Mouse (Mus musculus): ENCODE data around the gene Fgr.

Gene Fgr

DNA sequence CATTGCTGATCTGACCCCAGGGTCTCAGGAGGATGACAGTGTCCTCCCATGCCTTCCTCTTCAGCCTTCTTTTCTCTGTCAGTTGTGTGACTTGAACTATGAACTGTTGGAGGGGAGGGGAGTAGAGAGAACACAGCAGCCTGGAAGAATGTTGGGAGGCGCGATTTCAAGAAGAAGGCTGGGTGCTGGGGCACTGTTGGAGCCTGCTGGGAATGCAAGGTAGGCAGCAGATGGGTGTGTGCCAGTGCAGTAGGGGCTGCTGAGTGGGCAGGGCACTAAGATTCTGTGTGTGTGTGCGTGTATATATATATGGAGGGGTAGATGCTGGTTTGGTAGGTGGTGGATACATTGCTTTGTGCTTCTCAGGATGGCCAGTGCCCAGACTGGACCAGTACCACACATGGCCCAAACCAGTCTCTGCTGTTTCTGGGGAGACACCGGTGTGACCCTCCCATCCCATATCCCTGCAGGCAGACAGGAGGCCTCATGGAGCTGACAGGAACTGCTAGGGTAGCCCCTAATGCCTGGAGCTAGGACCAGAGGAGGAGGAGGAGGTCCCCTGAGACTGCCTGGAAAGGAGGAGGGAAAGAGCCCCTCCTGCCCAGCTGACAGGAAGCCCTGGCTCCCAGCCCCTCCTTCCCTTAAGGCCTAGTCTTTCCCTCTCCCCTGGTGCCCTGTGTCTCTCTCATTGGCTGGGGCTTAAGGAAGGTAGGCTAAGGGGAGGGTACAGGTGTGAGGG, 43.0 kb downstream of the Fgr start:
- DNase-seq (ENCODE audit: low spot score): no peak

DNA sequence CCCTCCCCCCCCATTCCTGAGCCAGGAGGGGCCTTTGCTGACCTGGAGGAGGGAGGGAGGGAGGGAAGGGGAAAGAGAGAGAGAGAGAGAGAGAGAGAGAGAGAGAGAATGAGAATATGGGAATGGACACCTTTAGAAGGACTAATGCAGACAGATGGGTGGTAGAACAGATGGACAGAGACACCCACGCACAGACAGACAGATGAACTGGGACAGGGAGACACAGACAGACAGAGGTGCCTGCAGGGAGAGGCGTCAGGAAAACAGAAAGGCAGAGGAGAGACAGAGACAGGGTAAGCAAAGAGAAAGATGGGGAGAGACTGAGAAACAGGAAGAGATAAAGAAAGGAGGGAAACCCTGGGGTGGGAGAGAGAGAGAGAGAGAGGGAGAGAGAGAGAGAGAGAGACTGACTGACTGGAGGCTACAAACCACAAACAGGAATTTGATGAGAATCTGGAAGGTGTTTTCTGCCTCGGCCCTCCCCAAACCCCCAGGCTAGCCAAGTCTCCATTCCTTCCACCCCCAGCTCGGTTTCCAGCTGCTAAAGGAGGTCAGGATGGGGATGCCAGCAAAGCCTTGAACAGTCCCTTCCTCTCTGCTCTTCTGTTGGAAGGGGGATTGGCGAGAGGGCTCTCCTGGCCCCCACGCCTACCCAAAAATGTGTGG, 43.8 kb downstream of the Fgr start:
- DNase-seq (ENCODE audit: low spot score): no peak

DNA sequence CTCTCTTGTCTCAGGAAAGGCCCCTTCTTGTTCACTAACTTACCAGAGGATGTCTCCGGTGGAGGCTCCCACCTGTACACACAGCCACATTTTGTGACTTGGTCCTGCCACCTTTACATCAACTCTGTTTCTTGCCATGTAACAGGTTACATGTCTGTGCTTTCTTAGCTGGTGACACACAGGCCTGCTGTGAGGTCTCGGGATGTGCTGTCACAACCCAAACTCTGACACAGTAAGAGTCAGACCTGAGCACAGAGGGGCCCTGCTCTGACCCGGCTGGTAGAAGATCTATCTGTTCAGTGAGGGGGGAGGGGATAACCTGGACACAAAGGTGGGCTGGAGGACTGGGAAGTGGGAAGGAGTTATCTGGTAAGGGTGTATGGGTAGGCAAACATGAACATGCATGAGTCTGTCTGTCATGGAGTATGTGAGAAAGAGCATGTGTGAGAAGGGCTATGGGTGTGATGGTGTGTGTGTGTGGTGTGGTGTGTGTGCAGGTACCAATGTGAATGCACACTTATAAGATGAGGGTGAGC, 44.4 kb downstream of the Fgr start:
- DNase-seq (ENCODE audit: low spot score): no peak

DNA sequence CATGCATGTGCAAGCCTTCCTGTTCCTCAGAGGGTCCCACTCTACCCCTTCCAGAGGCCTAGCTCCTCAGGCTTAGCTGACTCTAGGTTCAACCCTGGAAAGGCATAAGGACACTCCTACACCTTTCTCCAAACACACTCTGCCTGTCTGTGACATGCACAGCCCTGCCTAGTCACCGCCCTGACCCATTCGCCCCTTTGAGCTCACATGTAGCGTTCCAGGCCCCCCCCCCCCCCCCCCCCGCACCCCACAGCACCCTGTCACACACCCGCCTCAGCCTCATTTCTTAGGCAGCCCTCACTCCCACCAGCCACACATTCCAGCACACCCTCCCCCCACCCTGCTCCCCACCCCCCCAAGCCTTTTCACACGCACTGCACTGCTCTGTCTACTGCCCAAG, 46.8 kb downstream of the Fgr start:
- no peak for DNase-seq (ENCODE audit: low spot score)

DNA sequence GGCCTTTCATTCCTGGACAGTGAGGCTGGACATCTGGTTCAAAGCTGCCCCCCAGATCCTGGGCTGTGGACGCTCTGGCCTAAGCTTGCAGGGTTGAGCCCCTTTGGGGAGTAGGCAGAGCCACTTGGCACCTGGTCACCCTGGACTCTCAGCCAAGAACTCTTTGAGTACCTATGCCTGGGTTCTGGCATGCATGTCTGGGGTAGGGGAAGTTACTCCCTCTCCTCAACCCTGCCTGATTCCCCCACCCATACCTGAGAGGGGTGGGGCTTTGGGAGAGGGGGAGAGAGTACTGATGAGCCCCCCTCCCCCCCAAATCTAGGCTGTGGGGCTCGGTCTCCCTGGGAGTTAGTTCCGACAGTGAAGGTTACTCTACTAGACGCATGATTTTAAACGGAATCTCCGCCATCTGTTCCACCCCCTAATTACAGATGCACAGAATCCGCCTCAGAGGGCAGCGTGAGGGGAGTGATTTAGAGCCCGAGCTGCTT, 47.3 kb downstream of the Fgr start:
- no peak for DNase-seq (ENCODE audit: low spot score)

DNA sequence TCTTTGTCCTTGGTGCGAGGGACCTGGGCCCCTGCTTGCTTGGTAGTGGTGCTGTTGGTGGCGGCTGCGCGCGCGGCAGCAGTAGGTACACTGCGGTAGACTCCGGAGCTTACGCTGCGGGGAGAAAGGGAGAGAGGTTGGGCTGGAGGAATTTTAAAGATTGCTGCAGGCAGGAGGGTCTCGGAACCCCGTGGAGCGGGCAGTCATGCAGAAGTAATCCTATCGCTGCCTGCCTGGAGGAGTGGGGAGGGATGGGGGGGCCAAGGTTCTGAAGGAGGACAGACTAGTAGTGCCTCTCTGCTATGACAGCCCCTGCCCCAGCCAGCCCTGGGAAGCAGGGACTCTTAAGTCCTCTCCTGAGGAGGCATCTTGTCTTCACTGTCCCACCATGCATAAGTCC, 48.3 kb downstream of the Fgr start:
- no peak for DNase-seq (ENCODE audit: low spot score)

DNA sequence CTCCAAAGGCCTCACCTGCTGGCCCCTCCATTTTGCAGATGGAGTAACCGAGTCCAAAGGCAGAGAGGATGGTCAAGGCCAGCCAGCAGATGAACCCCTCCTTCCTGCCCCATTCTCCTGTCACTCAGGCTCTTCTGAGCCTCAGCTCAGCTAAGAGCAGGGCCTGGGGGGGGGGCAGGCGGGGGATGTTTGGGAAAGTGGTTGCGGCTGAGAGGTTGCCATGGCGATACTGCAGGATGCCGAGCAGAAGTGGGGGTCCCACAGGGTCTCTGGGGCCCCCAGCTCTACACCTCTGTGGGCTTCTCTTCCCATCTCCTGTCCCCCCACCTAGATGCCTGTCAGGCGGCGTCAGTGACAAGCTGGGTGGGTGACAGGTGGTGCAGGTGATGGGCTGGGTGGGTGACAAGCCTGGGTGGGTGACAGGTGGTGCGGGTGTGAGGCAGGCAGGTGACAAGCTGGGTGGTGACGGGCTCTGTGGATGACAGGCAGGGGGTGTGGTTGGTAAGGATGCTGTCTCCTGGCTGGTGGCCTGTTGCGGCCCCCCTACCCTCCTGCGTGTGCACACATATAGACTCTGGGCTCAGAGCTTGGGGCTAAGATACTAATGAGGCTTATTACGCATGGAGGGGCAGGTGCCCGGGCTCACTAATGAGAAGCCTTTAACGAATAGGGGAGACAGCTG, 49.2 kb downstream of the Fgr start:
- DNase-seq (ENCODE audit: low spot score): no peak

DNA sequence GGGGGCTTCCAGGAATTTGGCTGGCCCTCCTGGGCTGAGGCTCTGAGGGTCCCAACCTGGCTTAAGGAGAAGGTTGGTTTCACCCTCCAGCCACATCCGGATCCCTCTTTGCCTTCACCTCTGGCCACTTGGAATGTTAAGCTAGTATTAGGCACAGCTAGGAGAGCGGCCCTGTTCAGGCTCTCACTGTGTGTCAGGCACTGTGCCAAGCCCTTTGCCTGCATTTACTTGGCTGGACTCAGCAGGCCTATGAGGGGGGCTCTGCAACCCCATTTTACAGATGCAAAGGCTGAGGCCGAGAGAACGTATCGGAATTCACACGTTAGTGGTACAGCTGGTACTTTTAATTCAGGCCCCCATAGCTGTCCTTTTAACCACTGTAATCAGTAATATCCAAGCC, 49.7 kb downstream of the Fgr start:
- no peak for DNase-seq (ENCODE audit: low spot score)

DNA sequence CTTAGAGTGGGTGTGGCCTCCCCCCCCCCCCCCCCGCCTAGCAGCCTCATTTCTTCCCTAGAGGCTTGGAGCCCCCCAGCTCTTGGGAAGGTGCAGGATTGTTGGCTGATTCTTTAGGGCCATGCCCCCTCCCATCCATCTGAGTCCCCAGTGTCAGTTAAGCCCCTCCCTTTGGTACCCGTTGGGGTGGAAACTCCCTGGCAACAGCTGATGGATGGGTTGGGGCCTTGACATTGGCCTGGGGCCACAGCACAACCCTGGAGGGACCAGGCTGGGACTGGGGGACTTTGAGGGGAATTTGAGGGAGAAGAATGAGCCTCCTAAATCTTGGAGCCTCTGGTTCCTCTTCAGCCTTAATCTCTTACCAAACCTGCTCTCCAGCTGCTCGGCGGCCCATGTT, 50.5 kb downstream of the Fgr start:
- DNase-seq (ENCODE audit: low spot score): no peak

DNA sequence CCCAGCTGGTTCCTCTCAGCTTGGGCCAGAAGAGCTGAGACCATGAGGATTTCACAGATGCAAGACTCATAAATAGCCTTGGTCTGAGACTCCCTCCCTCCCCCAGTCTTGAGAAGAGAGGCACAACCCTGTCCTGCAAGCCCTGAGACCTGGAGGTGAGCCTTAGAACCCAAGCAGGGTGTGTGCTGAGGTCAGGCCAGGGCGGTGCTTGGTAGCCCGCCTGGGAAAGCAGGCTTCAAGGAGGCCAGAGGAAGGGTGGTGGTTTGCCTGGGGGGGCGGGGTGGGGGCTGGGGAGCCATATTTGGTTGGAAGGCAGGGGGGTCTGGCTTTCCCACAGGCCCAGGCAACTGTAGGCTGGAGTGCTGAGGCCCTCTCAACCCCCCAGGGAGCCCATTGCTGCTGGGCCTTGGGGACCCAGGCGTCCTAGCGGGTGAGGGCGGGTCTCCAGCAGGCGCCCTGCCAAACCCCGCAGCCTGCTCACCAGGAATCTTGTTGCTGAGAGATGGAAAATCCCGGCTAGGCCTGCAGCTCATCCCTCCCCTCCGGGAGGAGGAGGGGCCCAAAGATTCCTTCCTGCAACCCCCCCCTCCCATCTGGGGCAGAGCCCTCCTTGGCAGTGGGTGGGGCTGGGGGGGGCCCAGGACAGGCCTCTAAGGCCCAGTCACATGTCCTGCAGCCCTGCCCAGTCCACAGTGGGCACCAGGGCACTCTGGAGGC, 51.2 kb downstream of the Fgr start:
- no peak for DNase-seq (ENCODE audit: low spot score)

DNA sequence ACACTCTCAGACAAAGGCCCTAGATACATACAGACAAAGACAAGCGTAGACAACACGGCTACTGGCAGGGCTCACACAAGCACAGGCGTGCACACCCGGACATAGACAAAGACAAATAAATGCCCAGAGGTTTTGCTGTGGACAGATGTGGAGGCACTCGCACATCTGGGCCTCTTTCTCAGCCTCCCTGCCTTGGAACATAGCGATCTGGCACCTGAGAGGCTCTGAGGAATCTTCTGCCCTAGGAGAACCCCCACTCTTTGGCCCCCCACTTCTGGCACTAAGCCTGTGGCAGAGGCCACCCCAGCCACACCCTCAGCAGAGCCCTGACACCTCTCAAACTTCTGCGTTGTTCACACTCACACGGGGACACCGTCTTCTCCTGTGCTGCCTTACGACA, 52.4 kb downstream of the Fgr start:
- DNase-seq (ENCODE audit: low spot score): no peak

DNA sequence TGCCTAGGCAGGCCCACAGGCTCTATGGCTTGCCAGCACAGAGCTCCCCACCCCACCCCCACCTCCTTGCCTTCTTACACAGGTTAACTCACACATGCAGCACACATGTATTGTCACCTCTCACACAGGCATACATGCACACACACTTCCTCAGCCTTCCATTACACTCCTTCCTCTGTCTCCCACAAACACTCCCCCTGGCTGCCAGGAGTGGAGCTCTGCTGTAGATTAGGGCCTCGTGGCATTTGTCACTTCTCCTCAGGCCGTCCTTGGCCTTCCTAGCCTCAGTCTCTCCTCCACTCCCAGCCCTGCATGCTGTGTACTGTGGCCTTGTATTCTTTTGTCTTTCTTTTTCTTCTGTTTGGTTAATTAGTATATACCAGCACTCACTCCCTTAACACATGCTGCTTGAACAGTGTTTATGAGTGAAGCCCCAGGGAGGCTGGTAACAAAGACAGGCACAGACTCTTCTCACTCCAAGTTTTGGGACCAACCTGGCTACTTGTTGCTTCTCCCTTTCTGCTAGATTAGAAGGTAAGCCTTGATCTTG, 53.0 kb downstream of the Fgr start:
- DNase-seq (ENCODE audit: low spot score): no peak

DNA sequence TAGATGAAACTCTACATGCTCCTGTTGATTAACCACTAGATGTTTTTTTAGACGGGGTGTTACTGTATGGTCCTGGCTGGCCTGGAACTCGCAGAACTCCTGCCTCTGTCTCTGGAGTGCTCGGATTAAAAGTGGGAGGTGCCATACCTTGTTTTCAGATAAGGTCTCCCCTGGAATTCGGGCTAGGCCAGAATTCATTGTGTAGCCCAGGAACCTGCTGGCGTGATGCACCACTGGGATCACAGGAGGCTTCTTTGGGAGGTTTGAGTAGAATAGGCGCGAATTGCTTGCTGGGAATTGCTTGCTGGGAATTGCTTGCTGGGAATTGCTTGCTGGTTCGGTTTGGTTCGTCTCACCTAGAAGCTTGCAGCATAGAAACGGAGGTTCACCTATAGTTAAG, 53.8 kb downstream of the Fgr start:
- no peak for DNase-seq (ENCODE audit: low spot score)

DNA sequence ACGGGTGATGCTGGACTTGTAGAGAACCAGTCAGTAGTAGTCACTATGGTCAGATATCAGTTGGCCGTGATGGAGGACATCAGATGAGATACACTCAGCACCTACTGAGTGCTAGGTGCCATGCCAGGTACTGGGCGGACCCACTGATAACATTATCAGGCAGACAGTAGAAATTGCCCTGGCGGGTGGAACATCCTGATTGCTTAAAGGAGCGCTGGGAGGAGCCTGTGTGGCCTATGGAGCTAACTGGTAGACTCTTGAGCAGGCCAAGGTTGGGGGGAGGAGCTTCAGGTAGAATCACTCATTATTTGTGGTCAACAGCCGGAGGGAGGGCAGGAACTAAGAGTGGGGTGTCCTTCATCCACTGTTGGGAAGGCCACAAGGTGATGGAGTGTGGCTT, 54.3 kb downstream of the Fgr start:
- no peak for DNase-seq (ENCODE audit: low spot score)

DNA sequence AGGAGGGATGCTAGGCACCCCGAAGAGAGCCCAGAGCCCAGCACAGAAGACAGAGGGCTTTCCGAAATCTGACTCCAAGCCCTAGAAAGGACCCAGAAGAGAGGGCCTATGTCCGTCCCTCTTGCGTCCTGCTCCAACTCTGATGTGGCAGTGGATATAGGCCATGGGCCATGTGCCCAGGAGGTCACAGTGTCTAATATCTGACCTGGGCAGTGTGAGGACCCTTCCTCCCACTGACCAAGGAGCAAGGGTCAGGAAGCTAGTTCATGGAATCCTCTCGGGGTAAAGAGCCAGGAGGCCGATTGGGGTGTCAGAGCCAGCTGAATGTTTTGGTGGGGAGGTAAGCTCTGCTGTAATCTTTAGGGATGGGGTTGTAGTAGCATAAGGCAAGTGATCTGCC, 55.0 kb downstream of the Fgr start:
- DNase-seq (ENCODE audit: low spot score): no peak

DNA sequence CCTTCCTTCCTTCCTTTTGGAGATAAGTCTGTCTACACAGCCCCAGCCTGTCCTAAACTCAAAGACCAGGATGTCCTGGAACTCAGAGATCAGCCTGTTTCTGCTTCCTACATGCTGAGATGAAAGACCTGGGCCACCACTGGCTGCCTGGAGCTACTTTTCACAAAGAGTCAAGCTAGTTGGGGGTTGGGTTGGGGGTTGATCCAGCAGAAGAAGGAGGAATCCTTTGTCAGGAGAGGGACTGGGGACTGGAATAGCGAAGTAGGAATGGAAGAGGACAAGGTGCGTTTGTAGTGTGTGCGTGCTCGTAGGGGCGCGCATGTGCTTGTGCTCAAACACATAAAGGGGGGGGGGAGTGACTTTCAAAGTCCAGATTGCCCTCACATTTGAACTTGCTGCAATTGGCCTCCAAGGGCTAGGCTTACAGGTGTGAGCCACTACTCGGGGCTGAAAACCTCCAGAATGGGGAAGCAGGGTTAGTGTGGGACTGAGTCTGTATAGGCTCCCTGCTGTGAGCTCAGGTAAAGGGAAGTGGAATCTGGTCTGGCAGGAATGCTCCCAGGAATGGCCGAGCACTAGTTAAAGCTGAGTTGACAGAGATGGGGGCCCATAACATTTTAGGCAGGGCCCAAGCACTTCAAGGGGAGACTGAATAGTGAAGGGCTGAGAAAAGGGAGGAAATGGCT, 58.7 kb downstream of the Fgr start:
- no peak for DNase-seq (ENCODE audit: low spot score)

DNA sequence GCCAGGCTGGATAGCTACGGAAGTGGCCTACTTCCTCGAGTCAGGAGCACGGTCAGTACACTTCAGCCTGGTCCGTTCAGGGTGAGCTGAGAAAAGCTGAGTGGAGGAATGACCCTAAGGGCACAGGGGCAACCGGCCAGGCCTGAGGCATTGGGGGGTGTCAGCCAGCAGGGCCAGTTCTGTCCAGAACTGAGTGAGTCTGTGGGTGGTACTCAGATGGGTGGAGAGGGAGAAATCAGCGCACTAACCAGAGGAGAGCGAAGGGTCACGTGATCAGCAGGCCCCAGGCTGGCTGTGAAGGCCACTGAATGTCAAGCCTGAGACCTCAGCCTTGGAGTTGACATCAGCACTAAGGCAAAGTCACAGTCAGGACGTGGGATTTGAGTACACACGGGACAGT, 60.6 kb downstream of the Fgr start:
- no peak for DNase-seq (ENCODE audit: low spot score)

DNA sequence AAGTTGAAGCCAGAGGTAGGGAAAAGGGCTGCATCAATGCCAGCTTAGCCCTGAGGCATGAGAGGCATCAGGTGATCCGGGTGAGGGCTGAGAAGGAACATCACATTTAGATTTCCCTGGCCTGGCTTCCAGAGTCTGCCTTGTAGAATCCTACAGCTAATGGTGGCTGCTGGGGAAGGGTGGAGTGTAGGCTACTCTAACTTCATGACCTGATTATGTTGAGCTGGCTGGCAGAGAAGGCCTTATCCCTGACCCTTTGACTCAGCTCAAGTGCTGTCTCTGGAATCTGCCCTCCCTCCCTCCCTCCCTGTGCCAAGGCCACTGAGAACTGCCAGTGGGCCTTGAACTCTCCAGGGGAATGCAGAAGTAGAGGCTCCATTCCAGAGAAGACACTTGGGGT, 61.6 kb downstream of the Fgr start:
- no peak for DNase-seq (ENCODE audit: low spot score)

DNA sequence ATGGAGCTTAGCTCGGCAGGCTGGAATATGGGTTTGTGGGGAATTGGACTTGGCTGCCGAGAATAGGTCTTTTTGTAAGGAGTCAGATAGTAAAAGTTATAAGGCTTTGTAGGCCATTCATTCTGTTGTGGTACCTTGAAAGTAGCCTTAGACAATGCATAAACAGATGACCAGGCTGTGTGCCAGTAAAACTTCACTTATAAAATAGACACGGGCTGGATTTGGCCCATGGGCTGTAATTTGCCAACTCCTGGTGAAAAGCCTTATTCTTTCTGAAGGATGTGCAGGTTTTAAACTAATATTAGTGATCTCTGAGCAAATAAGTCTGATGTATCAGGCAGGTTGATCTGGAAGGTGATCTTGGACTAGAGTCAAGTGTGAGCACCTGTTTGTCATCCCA, 62.1 kb downstream of the Fgr start:
- DNase-seq (ENCODE audit: low spot score): no peak

DNA sequence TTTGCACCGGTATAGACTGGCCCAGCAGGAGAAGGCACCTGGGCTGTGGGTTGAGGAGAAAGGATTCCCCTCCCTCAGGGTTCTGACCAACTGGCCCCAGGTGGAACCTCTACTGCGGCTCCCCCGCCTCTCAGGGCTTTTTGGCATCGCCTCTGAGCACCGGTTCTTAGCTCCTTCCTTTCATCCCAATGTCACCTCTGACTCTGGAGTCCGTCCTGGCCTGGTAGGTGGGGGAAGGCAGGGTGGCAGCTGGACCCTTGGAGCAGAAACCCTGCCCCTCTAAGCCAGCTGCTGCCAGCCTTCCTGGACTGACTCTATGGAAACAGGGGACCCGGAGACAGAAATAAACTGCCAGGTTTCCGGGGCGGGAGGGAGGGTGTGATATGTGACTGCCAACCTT, 63.4 kb downstream of the Fgr start:
- DNase-seq (ENCODE audit: low spot score): no peak

DNA sequence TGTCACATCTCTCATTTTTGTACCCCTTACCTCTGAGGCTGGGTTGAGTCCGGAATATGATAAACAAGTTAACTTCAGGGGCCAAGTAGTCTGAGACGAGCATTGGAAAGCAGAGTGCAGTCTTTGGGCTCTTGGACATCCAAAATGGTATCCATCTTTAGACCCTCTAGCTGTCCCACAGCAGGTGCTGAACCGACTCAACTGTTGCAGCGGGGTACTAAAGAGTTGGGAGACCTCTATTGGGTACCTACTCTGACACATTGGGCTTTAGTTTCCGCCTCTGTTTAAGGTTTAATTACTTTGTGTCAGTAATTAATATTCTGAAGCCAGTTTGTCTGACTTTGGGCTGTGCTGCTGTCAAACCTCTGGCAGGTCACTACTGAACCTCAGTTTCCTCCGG, 63.9 kb downstream of the Fgr start:
- no peak for DNase-seq (ENCODE audit: low spot score)
